Mouse (Mus musculus): ENCODE results near the gene Cacnb4. TPM values are rescaled to one million over a fixed set of nuclear protein-coding genes. Genes with fewer than 3 reads are reported as not detected.

Gene Cacnb4
- polyA plus RNA-seq, 1 experiment, result 0.45 TPM

DNA sequence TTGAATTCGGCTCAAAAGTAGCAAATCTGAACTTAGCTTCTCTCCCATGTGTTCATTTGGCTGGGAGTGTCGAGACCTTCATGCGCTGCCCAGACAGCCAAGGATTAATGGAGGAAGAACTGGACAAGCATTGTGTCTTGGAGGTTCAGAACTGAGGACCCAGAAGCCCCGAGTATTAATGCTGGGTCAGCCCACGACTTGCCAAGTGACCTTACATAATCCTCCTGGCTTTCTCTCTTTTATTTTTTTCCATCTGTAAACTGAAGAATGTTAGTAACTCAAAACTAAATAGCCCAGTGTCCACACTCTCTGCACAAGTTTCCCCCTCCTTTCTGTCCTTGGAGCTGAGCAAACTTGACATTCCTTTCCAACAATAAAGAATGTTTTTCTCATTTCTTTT, 95.9 kb downstream of the Cacnb4 start:
- no peak overlapping the region for H3K27ac ChIP-seq (ENCODE audit: control insufficient read depth, insufficient read depth, low read depth, low read length, poor library complexity)
- H3K4me1 ChIP-seq (ENCODE audit: control insufficient read depth, insufficient read depth, low read length), result no peaks in the 10 kb centered on the region
- H3K4me3 ChIP-seq (replicated peaks; ENCODE audit: control insufficient read depth, low read depth, low read length), result no peak overlapping the region
- WGBS, result 74% methylated on average over 5 of the region's 5 CpGs
- no peak for TF ChIP-seq POLR2A (IDR thresholded peaks at IDR 0.05; ENCODE audit: borderline replicate concordance, control insufficient read depth, low read depth, low read length)
- no peak for TF ChIP-seq CTCF (IDR thresholded peaks at IDR 0.05; ENCODE audit: control insufficient read depth, insufficient read depth, low read length)

DNA sequence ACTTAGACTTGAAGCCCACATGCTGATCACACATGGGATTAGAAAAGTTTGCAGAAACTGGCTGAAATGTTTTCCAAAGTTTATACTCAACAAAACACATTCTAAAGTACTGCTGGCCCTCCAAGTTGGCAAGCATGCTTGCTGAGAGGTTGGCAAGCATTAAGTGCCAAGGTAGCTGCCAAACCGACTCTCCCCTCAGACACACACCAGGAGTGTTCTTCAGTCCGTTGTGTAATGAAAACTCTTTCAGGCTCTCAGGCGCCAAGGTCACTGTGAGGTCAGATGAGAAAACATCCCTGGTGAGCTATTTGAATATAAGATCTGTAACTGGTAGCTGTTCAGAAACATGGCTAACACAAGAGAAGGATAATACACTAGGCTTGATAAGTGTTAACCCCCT, 97.8 kb downstream of the Cacnb4 start:
- Histone ChIP-seq H3K27ac (ENCODE audit: control insufficient read depth, insufficient read depth, low read depth, low read length, poor library complexity) (no peak overlapping the region), H3K4me3 (replicated peaks; ENCODE audit: control insufficient read depth, low read depth, low read length) (no peak overlapping the region), H3K4me1 (ENCODE audit: control insufficient read depth, insufficient read depth, low read length) (no peaks in the 10 kb centered on the region)
- TF ChIP-seq POLR2A (IDR thresholded peaks at IDR 0.05; ENCODE audit: borderline replicate concordance, control insufficient read depth, low read depth, low read length), result no peak
- TF ChIP-seq CTCF (IDR thresholded peaks at IDR 0.05; ENCODE audit: control insufficient read depth, insufficient read depth, low read length), result no peak
- 80% methylated on average over 3 of the region's 3 CpGs for WGBS

DNA sequence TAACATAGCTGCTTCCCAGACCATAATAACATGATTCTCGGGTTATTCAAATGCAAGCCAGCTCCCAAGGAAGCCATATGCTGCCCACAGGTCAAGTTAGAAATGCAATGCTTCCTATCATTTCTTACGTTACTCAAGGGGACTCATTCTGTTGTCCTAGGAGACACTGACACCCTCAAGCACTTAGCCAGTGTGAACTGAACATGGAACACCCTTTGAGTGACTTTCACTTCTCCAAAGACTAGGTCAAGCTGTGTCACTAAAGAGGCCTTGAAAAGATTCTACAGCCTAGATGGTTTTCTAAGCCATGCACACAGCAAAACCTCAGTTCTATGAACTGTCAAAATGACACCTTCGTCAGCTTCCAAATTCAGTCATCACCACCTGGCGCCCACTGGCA, 98.9 kb downstream of the Cacnb4 start:
- Histone ChIP-seq H3K4me3 (replicated peaks; ENCODE audit: control insufficient read depth, low read depth, low read length) (no peak overlapping the region), H3K27ac (ENCODE audit: control insufficient read depth, insufficient read depth, low read depth, low read length, poor library complexity) (no peak overlapping the region), H3K4me1 (ENCODE audit: control insufficient read depth, insufficient read depth, low read length) (no peaks in the 10 kb centered on the region)
- TF ChIP-seq CTCF (IDR thresholded peaks at IDR 0.05; ENCODE audit: control insufficient read depth, insufficient read depth, low read length), result no peak
- TF ChIP-seq POLR2A (IDR thresholded peaks at IDR 0.05; ENCODE audit: borderline replicate concordance, control insufficient read depth, low read depth, low read length), result no peak
- WGBS, result 71% methylated on average over 4 of the region's 4 CpGs

- TF ChIP-seq POLR2A (IDR thresholded peaks at IDR 0.05; ENCODE audit: borderline replicate concordance, control insufficient read depth, low read depth, low read length) (no peak), CTCF (IDR thresholded peaks at IDR 0.05; ENCODE audit: control insufficient read depth, insufficient read depth, low read length) (no peak)
- WGBS, result 75% methylated on average over 2 of the region's 2 CpGs
- peaks cover 2% of the 10 kb centered on the region for H3K4me1 ChIP-seq (ENCODE audit: control insufficient read depth, insufficient read depth, low read length)
- H3K4me3 ChIP-seq (replicated peaks; ENCODE audit: control insufficient read depth, low read depth, low read length), result no peak overlapping the region
- no peak overlapping the region for H3K27ac ChIP-seq (ENCODE audit: control insufficient read depth, insufficient read depth, low read depth, low read length, poor library complexity)
Observed at GRCm38 (mm10) chr2:52576546-52576945, 100.1 kb downstream of the Cacnb4 start.

DNA sequence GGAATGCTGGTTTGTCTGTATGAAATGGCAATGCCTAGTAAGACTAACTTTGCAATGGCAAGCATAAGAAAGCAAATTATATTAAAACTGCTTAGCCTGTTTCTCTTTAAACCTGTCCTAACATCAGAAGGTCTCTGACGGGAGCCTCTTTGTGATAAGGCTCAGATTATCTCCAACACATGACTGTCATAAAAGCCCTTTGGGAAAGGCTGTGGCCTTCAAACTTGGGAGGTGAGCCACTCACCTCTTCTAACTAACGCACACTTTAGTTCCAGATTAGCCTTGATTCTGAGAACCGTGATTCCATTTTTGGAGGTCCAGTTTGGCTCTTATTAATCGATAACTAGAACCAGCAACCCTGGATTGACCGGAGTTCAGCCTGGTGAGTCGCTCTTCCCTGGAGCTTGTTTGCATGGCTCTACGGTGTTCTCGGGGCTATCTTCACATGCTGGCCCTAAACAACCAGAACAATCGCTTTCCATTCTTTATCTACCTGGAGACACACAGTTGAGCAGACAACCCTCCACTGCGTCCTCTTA, 100.9 kb downstream of the Cacnb4 start:
- WGBS, result 82% methylated on average over 10 of the region's 10 CpGs
- H3K4me3 ChIP-seq (replicated peaks; ENCODE audit: control insufficient read depth, low read depth, low read length), result no peak overlapping the region
- peaks cover 3% of the 10 kb centered on the region for H3K4me1 ChIP-seq (ENCODE audit: control insufficient read depth, insufficient read depth, low read length)
- H3K27ac ChIP-seq (ENCODE audit: control insufficient read depth, insufficient read depth, low read depth, low read length, poor library complexity), result no peak overlapping the region
- TF ChIP-seq CTCF (IDR thresholded peaks at IDR 0.05; ENCODE audit: control insufficient read depth, insufficient read depth, low read length), result no peak
- no peak for TF ChIP-seq POLR2A (IDR thresholded peaks at IDR 0.05; ENCODE audit: borderline replicate concordance, control insufficient read depth, low read depth, low read length)

- WGBS, result 79% methylated on average over 3 of the region's 3 CpGs
- TF ChIP-seq POLR2A (IDR thresholded peaks at IDR 0.05; ENCODE audit: borderline replicate concordance, control insufficient read depth, low read depth, low read length) (no peak), CTCF (IDR thresholded peaks at IDR 0.05; ENCODE audit: control insufficient read depth, insufficient read depth, low read length) (no peak)
- peaks cover 3% of the 10 kb centered on the region for H3K4me1 ChIP-seq (ENCODE audit: control insufficient read depth, insufficient read depth, low read length)
Observed at GRCm38 (mm10) chr2:52574929-52575328, 101.7 kb downstream of the Cacnb4 start.

GRCm38 (mm10) chr2:52572221-52572620, 104.4 kb downstream of the Cacnb4 start:
- Histone ChIP-seq H3K4me1 (ENCODE audit: control insufficient read depth, insufficient read depth, low read length) (peaks cover 3% of the 10 kb centered on the region), H3K27ac (ENCODE audit: control insufficient read depth, insufficient read depth, low read depth, low read length, poor library complexity) (no peak overlapping the region), H3K4me3 (replicated peaks; ENCODE audit: control insufficient read depth, low read depth, low read length) (no peak overlapping the region)
- WGBS, result 75% methylated on average over 6 of the region's 6 CpGs
- no peak for TF ChIP-seq POLR2A (IDR thresholded peaks at IDR 0.05; ENCODE audit: borderline replicate concordance, control insufficient read depth, low read depth, low read length)
- TF ChIP-seq CTCF (IDR thresholded peaks at IDR 0.05; ENCODE audit: control insufficient read depth, insufficient read depth, low read length), result no peak

More at GRCm38 (mm10) chr2:52574929-52575328, 101.7 kb downstream of the Cacnb4 start:
- H3K27ac ChIP-seq (ENCODE audit: control insufficient read depth, insufficient read depth, low read depth, low read length, poor library complexity), result no peak overlapping the region
- no peak overlapping the region for H3K4me3 ChIP-seq (replicated peaks; ENCODE audit: control insufficient read depth, low read depth, low read length)

DNA sequence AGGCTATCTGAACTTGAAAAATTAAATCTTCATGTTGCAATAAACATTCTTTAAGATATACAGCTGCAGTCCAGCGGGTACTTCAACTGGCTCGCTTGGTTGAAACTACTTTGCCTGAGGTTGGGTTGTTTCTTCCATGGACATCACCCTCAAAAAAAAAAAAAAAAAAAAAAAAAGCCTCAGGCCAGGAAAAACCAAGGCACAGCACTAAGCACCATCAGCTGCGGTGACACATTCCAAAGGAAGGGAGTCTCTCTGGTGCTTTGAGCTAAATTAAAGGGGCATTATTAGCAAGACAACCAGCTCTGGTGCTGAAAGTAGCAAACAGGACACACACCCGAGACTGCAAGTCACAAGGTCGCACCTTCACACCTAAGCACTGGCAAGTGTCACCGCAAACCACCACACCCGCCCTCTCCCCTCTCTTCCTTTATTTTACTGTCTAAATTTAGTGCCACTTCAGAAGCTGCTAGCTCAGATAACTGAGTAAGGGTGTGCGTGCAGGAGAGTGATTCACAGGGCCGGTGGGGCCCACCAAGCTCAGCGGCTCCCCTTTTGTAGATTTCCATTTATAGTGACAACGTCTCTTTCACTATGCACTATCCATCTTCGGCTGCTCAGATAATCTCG, 105.2 kb downstream of the Cacnb4 start:
- 15% methylated on average over 13 of the region's 13 CpGs for WGBS
- Histone ChIP-seq H3K27ac (ENCODE audit: control insufficient read depth, insufficient read depth, low read depth, low read length, poor library complexity) (no peak overlapping the region), H3K4me1 (ENCODE audit: control insufficient read depth, insufficient read depth, low read length) (peaks cover 3% of the 10 kb centered on the region), H3K4me3 (replicated peaks; ENCODE audit: control insufficient read depth, low read depth, low read length) (no peak overlapping the region)
- no peak for TF ChIP-seq CTCF (IDR thresholded peaks at IDR 0.05; ENCODE audit: control insufficient read depth, insufficient read depth, low read length)
- no peak for TF ChIP-seq POLR2A (IDR thresholded peaks at IDR 0.05; ENCODE audit: borderline replicate concordance, control insufficient read depth, low read depth, low read length)
